Mouse (Mus musculus) hindbrain, embryonic 15.5 days (tissue): Measurements from ENCODE around the gene Sos1. TPM values are rescaled to one million over a fixed set of nuclear protein-coding genes. Genes with fewer than 3 reads are reported as not detected.
A peak's percentile ranks its signal among the peaks of the same experiment; 100 is the strongest.

Experiments
- ATAC-seq: fragments of 200-750 bp; cut with Nextera tagmentation; 2 replicates; pipeline ENCODE4 v1.8.0; 2017; ENCODE audit warnings: low read depth, moderate number of reproducible peaks, moderate TSS enrichment; ENCODE audit not compliant: low FRiP score
- H3K27ac ChIP-seq: fragments of 300-500 bp; sonication (generic); replicated peaks from 2 replicates; pipeline ENCODE4 v1.5.1; 2015; ENCODE audit warnings: mild to moderate bottlenecking, inconsistent platforms
- H3K27me3 ChIP-seq: fragments of 300-500 bp; sonication (generic); 2 replicates; pipeline ENCODE4 v1.6.1; 2015; ENCODE audit warnings: control low read depth, inconsistent platforms
- H3K36me3 ChIP-seq: fragments of 300-500 bp; sonication (generic); 2 replicates; pipeline ENCODE4 v1.6.1; 2015; ENCODE audit warnings: control low read depth, inconsistent platforms
- H3K4me1 ChIP-seq: fragments of 300-500 bp; sonication (generic); replicated peaks from 2 replicates; pipeline ENCODE4 v1.6.1; 2015; ENCODE audit warnings: control low read depth, inconsistent platforms
- H3K4me2 ChIP-seq: fragments of 300-500 bp; sonication (generic); 2 replicates; pipeline ENCODE4 v1.6.1; 2015; ENCODE audit warnings: moderate library complexity, mild to moderate bottlenecking, inconsistent platforms
- H3K4me3 ChIP-seq: fragments of 300-500 bp; sonication (generic); 2 replicates; pipeline ENCODE4 v1.5.1; 2015; ENCODE audit warnings: mild to moderate bottlenecking, inconsistent platforms
- H3K9ac ChIP-seq: fragments of 300-500 bp; sonication (generic); 2 replicates; pipeline ENCODE4 v1.6.1; 2015; ENCODE audit warnings: inconsistent platforms
- H3K9me3 ChIP-seq: fragments of 300-500 bp; sonication (generic); 2 replicates; pipeline ENCODE4 v1.6.1; 2016; ENCODE audit warnings: control low read depth, inconsistent platforms
- WGBS: fragments of 180-500 bp; shearing (Covaris S2); methylation state at CpG from one replicate; pipeline ENCODE4 v1.1.7; 2015; 5-methylcytosine and 5-hydroxymethylcytosine counted together
- polyA plus RNA-seq: library from polyadenylated mRNA; unstranded; fragments of >200 nt; fragmentation: Nextera tagmentation; extraction: Ambion mirVana; gene quantifications from 2 replicates; pipeline ENCODE4 v1.2.1, GENCODE M21; 2015

Gene Sos1
- 8.2 and 8.4 TPM in 2 replicates for polyA plus RNA-seq

DNA sequence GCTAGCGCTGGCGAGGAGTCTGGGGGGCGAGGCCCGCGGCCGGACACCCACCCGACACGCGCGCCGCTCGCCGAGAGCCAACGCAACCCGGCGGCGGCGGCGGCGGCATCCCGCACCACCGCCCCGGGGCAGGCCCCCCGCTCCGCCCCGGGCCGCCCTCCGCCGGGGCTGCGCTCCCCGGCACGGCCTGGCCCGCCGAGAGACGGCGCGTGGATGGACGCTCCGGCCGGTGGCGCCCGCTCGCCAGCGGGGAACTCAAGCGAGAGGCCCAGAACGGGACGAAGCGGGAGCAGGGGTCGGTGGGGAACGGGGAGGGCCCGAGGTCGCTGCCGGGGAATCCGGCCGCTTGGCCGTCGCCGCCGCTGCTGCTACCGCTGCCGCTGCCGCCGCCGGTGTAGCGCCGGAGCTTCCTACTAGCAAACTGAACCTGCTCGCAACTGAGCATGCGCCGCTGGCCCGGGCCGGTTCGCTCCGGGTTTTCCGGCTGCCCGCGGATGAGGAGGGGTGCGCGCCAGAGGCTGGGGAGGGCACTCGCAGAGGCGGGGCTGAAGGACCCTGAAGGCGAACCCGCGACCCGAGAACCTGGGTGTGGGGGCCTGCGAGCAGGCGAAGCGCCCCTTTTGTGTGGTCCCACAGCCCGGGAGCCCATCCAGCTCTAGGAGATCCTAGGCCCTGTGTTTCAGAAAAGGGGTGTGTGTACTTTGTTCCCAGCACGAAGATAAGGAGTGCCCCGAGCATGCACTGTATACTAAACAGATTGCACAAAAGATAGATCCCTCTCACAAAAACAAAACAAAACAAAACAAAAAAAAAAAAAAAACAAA is at the start of gene Sos1:
Gene Sos1 (minus strand): TSS at position 423 of the 824 bp plus-strand sequence.
- ATAC-seq = peak; percentile 85
- WGBS = 0% methylated on average over 76 of the region's 90 CpGs
- Histone ChIP-seq H3K27ac (peak within 1 kb of the TSS; percentile 98), H3K9me3 (no peaks in the 10 kb centered on the region), H3K9ac (peak within 1 kb of the TSS; percentile 98), H3K4me3 (peak within 1 kb of the TSS; percentile 97), H3K27me3 (no peaks in the 10 kb centered on the region), H3K4me2 (peak within 1 kb of the TSS; percentile 74), H3K36me3 (no peaks in the 10 kb centered on the region), H3K4me1 (peaks cover 37% of the 10 kb centered on the region)

DNA sequence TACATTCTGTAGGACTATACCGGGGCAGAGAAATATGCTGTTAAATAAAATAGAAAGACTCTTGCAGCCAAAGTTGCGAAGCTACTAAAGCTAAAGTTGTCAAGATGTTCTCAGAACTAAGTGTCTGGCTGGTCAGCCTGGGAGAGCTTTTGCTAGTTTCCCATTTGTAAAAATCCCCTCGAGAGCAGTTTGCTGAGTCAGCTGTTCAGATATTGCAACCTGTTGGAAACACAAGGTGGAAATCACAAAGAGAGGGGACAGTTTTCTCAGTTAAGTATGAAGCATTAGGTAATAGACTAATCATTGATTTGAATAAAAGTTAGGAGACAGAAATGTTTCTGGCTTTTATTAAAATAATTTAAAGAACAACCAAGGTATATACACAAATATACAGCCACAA is 43.0 kb upstream of the Sos1 start:
- no peak for ATAC-seq
- WGBS = 86% methylated on average over 3 of the region's 3 CpGs
- Histone ChIP-seq H3K4me3 (no peak overlapping the region), H3K4me1 (no peaks in the 10 kb centered on the region), H3K36me3 (no peaks in the 10 kb centered on the region), H3K27me3 (no peaks in the 10 kb centered on the region), H3K27ac (no peak overlapping the region), H3K9ac (no peak overlapping the region), H3K4me2 (no peak overlapping the region), H3K9me3 (no peaks in the 10 kb centered on the region)

DNA sequence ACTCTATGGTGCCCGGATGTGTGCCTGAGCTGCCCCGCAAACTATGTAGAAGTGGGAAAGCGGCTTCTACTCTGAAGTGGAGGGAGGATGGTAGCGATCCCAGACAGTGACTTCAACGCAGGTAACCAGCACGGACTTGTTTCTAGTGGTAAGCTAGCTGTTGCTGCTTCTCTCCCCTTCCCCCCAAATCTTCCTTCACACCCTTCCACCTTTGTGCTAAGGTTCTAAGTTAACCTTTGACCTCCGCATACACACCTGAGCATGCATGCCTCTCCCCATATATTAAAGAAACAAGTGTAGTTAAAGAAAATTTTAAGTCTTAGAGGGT is 41.9 kb upstream of the Sos1 start:
- Histone ChIP-seq H3K9ac (no peak overlapping the region), H3K4me2 (no peak overlapping the region), H3K36me3 (no peaks in the 10 kb centered on the region), H3K4me3 (no peak overlapping the region), H3K4me1 (no peaks in the 10 kb centered on the region), H3K9me3 (no peaks in the 10 kb centered on the region), H3K27me3 (no peaks in the 10 kb centered on the region), H3K27ac (no peak overlapping the region)
- WGBS = 78% methylated on average over 7 of the region's 7 CpGs
- ATAC-seq = no peak

- no peak overlapping the region for H3K9ac ChIP-seq
- H3K4me3 ChIP-seq = no peak overlapping the region
- H3K9me3 ChIP-seq = no peaks in the 10 kb centered on the region
- no peak overlapping the region for H3K4me2 ChIP-seq
- no peaks in the 10 kb centered on the region for H3K4me1 ChIP-seq
- no peak for ATAC-seq
- 61% methylated on average over 4 of the region's 4 CpGs for WGBS
- H3K27ac ChIP-seq = no peak overlapping the region
- H3K27me3 ChIP-seq = no peaks in the 10 kb centered on the region
- H3K36me3 ChIP-seq = no peaks in the 10 kb centered on the region
Observed at GRCm38 (mm10) chr17:80521521-80522228, 41.4 kb upstream of the Sos1 start.

DNA sequence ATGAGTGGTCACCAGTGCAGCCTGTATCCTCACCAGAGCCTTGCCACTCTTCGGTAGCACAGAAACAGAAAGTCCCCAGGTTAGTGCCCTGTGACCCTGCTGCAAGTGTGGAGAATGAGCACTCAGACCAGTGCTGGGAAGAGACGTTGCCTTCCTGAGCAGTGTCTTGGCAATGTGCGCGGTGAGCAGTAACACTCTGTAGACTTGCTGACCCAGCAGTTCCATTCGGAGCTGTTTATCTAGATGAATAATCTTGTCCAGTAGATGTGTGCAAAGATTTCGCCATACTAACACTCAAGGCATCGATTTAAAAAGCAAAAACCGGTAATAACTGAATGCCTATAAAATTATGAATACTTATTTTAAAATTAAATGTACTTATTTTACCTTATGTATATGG is 40.3 kb upstream of the Sos1 start:
- no peak for ATAC-seq
- Histone ChIP-seq H3K27ac (no peak overlapping the region), H3K9ac (no peak overlapping the region), H3K4me1 (no peaks in the 10 kb centered on the region), H3K4me2 (no peak overlapping the region), H3K27me3 (no peaks in the 10 kb centered on the region), H3K9me3 (no peaks in the 10 kb centered on the region), H3K36me3 (no peaks in the 10 kb centered on the region), H3K4me3 (no peak overlapping the region)
- 81% methylated on average over 8 of the region's 8 CpGs for WGBS

DNA sequence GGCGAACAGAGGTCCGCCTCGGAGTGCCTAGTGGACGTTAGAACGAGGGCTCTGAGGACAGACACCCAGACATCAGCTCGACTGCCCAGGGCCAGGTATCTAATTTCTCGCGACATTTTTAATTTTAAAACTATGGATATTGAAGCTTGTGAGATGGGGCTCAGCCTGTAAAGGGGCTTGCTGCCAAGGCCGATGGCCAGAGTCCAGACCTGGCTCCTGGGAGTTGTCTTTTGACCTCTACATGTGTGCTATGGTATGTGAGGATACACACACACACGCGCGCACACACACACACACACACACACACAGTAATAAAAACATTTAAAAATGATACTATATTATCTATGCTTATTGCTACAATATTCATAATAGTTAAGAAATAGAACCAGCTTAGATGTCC is 38.6 kb upstream of the Sos1 start:
- no peaks in the 10 kb centered on the region for H3K36me3 ChIP-seq
- no peaks in the 10 kb centered on the region for H3K9me3 ChIP-seq
- no peaks in the 10 kb centered on the region for H3K27me3 ChIP-seq
- no peak overlapping the region for H3K4me2 ChIP-seq
- no peak overlapping the region for H3K27ac ChIP-seq
- no peak overlapping the region for H3K4me3 ChIP-seq
- 94% methylated on average over 12 of the region's 12 CpGs for WGBS
- ATAC-seq = no peak
- no peak overlapping the region for H3K9ac ChIP-seq
- no peaks in the 10 kb centered on the region for H3K4me1 ChIP-seq

DNA sequence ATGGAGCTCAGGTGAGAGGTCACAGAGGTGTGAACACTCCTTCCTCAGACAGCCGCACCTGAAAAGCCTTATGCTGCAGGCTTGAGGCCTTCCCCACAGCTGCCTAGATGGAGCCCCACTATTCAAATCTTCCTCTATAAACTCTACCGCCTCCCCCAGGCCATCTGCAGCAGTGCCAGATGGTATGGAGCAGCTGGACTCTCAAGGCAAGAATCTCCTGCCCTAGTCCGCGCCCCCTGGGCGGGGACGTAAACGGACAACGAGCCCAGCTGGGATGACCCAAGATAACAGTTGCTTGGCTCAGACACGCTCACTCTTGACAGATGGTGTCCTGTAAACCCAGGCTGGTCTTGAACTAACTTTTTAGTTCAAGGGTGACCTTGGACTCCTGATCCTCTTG is 37.0 kb upstream of the Sos1 start:
- 70% methylated on average over 9 of the region's 9 CpGs for WGBS
- Histone ChIP-seq H3K36me3 (no peaks in the 10 kb centered on the region), H3K4me1 (no peaks in the 10 kb centered on the region), H3K4me2 (no peak overlapping the region), H3K4me3 (no peak overlapping the region), H3K27me3 (no peaks in the 10 kb centered on the region), H3K9ac (no peak overlapping the region), H3K9me3 (no peaks in the 10 kb centered on the region), H3K27ac (no peak overlapping the region)
- no peak for ATAC-seq

DNA sequence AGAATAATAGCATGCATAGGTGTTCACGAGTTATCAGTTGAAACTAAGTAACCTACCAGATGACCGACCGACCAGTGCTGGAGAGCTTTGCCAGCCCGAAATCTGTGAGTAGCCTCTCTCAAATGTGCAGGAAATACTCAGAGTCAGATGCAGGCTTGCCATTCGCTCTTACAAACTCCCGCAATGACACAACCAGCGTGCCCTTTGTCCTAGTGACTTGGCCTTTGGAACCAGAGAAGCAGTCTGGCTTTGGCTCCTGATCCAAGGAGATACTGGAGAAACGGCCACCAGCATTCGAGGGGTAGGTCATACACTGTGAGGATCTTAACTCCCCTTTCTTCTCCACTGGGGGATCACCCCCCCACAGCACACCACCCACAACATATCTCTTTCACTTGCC is 35.7 kb upstream of the Sos1 start:
- Histone ChIP-seq H3K27ac (no peak overlapping the region), H3K36me3 (no peaks in the 10 kb centered on the region), H3K9ac (no peak overlapping the region), H3K9me3 (no peaks in the 10 kb centered on the region), H3K4me3 (no peak overlapping the region), H3K27me3 (no peaks in the 10 kb centered on the region), H3K4me2 (no peak overlapping the region), H3K4me1 (no peaks in the 10 kb centered on the region)
- no peak for ATAC-seq
- 88% methylated on average over 9 of the region's 9 CpGs for WGBS

- WGBS = 94% methylated on average over 7 of the region's 7 CpGs
- H3K9me3 ChIP-seq = no peaks in the 10 kb centered on the region
Observed at GRCm38 (mm10) chr17:80515513-80515912, 35.3 kb upstream of the Sos1 start.

GRCm38 (mm10) chr17:80513766-80514165 is 33.5 kb upstream of the Sos1 start:
- no peaks in the 10 kb centered on the region for H3K27me3 ChIP-seq
- no peaks in the 10 kb centered on the region for H3K9me3 ChIP-seq
- no peak overlapping the region for H3K9ac ChIP-seq
- no peak for ATAC-seq
- no peaks in the 10 kb centered on the region for H3K36me3 ChIP-seq
- WGBS = 88% methylated on average over 8 of the region's 8 CpGs
- H3K4me3 ChIP-seq = no peak overlapping the region
- no peak overlapping the region for H3K27ac ChIP-seq
- H3K4me1 ChIP-seq = no peaks in the 10 kb centered on the region
- no peak overlapping the region for H3K4me2 ChIP-seq

More at GRCm38 (mm10) chr17:80515513-80515912, 35.3 kb upstream of the Sos1 start:
- H3K4me2 ChIP-seq = no peak overlapping the region
- no peaks in the 10 kb centered on the region for H3K27me3 ChIP-seq
- H3K36me3 ChIP-seq = no peaks in the 10 kb centered on the region
- no peak overlapping the region for H3K9ac ChIP-seq
- no peak overlapping the region for H3K4me3 ChIP-seq
- no peak overlapping the region for H3K27ac ChIP-seq
- ATAC-seq = no peak
- H3K4me1 ChIP-seq = no peaks in the 10 kb centered on the region

GRCm38 (mm10) chr17:80510459-80510855 is 30.2 kb upstream of the Sos1 start:
- ATAC-seq = no peak
- H3K4me3 ChIP-seq = no peak overlapping the region
- H3K4me2 ChIP-seq = no peak overlapping the region
- no peak overlapping the region for H3K9ac ChIP-seq
- H3K4me1 ChIP-seq = no peaks in the 10 kb centered on the region
- no peaks in the 10 kb centered on the region for H3K9me3 ChIP-seq
- no peaks in the 10 kb centered on the region for H3K27me3 ChIP-seq
- no peaks in the 10 kb centered on the region for H3K36me3 ChIP-seq
- H3K27ac ChIP-seq = no peak overlapping the region
- WGBS = 79% methylated on average over 3 of the region's 3 CpGs

DNA sequence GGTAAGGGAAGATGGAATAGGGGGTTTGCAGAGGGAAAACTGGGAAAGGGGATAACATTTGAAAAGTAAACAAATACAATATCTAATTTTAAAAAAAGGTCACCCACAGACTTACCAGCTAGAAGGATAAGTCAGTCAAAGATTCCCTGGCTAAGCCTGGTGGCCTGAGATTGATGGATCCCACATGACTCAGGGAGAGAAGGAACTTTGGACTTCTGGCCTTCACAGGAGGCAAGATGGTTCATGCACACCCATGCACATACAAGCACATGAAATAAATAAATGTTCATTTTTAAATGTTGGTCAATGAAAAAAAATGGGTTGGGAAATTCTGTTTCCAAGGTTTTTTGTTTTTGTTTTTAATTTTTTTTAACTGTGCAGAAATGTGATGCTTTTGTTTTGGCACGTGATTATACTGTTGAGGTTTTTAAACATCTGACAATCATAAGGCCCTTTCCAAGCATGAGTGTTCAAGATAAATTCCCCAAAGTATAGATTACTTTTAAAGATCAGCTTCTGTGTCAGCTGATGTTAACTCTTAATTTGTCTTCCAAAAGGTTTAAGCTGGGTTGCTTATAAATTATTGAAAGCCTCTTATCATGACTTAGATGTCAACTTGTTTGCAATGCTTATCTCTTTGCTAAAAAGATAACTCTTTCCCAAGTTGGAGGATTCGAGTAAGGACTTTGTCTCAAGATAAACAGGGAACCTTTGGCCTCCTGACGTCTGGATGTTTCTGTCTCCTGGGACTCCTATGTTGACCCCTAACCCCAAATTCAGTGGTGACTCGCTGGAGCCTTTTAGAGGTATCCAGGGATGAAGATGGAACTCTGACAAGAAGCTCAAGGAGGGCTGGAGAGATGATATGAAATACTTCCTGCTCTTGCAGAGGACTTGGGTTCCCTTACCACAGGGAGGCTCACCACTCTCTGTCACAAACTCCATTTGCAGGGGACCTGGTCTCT is 29.5 kb upstream of the Sos1 start:
- Histone ChIP-seq H3K27ac (no peak overlapping the region), H3K36me3 (no peaks in the 10 kb centered on the region), H3K4me1 (no peaks in the 10 kb centered on the region), H3K9ac (no peak overlapping the region), H3K9me3 (no peaks in the 10 kb centered on the region), H3K4me2 (no peak overlapping the region), H3K4me3 (no peak overlapping the region), H3K27me3 (no peaks in the 10 kb centered on the region)
- ATAC-seq = no peak
- 62% methylated on average over 4 of the region's 4 CpGs for WGBS
